Mouse (Mus musculus) 3134 (cell line): Measurements from ENCODE around the gene Herc4.

Experiments used
- DNase-seq: peaks from one replicate; pipeline ENCODE4 v3.0.0-alpha.2; 2011; ENCODE audit warnings: low spot score; ENCODE audit not compliant: insufficient read length; ENCODE audit errors: extremely low read depth

The Herc4 gene

GRCm38 (mm10) chr10:63247457-63247856, 3.8 kb downstream of the Herc4 start:
- no peak for DNase-seq

- DNase-seq = no peak
Measured at GRCm38 (mm10) chr10:63248421-63248820, 4.8 kb downstream of the Herc4 start.

GRCm38 (mm10) chr10:63258696-63259095, 15.1 kb downstream of the Herc4 start:
- DNase-seq = no peak

GRCm38 (mm10) chr10:63259340-63259739, 15.7 kb downstream of the Herc4 start:
- no peak for DNase-seq

GRCm38 (mm10) chr10:63267941-63268340, 24.3 kb downstream of the Herc4 start:
- no peak for DNase-seq

- DNase-seq = no peak
Measured at GRCm38 (mm10) chr10:63272401-63272800, 28.8 kb downstream of the Herc4 start.

- no peak for DNase-seq
Measured at GRCm38 (mm10) chr10:63272868-63273267, 29.3 kb downstream of the Herc4 start.

- no peak for DNase-seq
Measured at GRCm38 (mm10) chr10:63277010-63277409, 33.4 kb downstream of the Herc4 start.

- no peak for DNase-seq
Measured at GRCm38 (mm10) chr10:63279851-63280250, 36.2 kb downstream of the Herc4 start.

- DNase-seq = no peak
Measured at GRCm38 (mm10) chr10:63282417-63282816, 38.8 kb downstream of the Herc4 start.

- DNase-seq = no peak
Measured at GRCm38 (mm10) chr10:63282846-63283245, 39.2 kb downstream of the Herc4 start.

- no peak for DNase-seq
Measured at GRCm38 (mm10) chr10:63302356-63302755, 58.7 kb downstream of the Herc4 start.

GRCm38 (mm10) chr10:63308582-63309366, 65.2 kb downstream of the Herc4 start:
- DNase-seq = peak; percentile 51

GRCm38 (mm10) chr10:63313726-63314125, 70.1 kb downstream of the Herc4 start:
- DNase-seq = no peak

- no peak for DNase-seq
Measured at GRCm38 (mm10) chr10:63327091-63327490, 83.5 kb downstream of the Herc4 start.

GRCm38 (mm10) chr10:63336901-63337300, 93.3 kb downstream of the Herc4 start:
- no peak for DNase-seq

- DNase-seq = no peak
Measured at GRCm38 (mm10) chr10:63337326-63337725, 93.7 kb downstream of the Herc4 start.

GRCm38 (mm10) chr10:63337951-63338836, 94.6 kb downstream of the Herc4 start:
- DNase-seq = peak; percentile 67

GRCm38 (mm10) chr10:63338914-63339643, 95.5 kb downstream of the Herc4 start:
- peak; percentile 67 for DNase-seq

- no peak for DNase-seq
Measured at GRCm38 (mm10) chr10:63341351-63341750, 97.7 kb downstream of the Herc4 start.

GRCm38 (mm10) chr10:63344751-63345150, 101.1 kb downstream of the Herc4 start:
- no peak for DNase-seq
